Mouse (Mus musculus) ovary, postnatal 36 days (tissue): Measurements from ENCODE around the gene Dyrk3.
A peak's percentile ranks its signal among the peaks of the same experiment; 100 is the strongest.
"Not testable (repeated sequence)": the region's sequence is repeated elsewhere in the genome, so short reads cannot be mapped to it uniquely, and the experiment has no call there.

ENCODE experiments used
- DNase-seq: peaks from one replicate; pipeline ENCODE4 v3.0.0; 2022; ENCODE audit warnings: low spot score, mixed read lengths

Gene Dyrk3

GRCm38 (mm10) chr1:131155456-131155855 lies 17.3 kb upstream of the Dyrk3 start:
- DNase-seq, result peak; percentile 26

- peak; percentile 85 for DNase-seq
Observed at GRCm38 (mm10) chr1:131153018-131153629, 15.0 kb upstream of the Dyrk3 start, which contains the start of gene Eif2d. Gene Eif2d, plus strand, starts transcription at chr1:131153181.

- no peak for DNase-seq
Observed at GRCm38 (mm10) chr1:131149496-131149895, 11.4 kb upstream of the Dyrk3 start.

- no peak for DNase-seq
Observed at GRCm38 (mm10) chr1:131146181-131146614, 8.1 kb upstream of the Dyrk3 start.

- DNase-seq, result not testable (repeated sequence)
Observed at GRCm38 (mm10) chr1:131145222-131145621, 7.1 kb upstream of the Dyrk3 start.

- no peak for DNase-seq
Observed at GRCm38 (mm10) chr1:131142472-131142871, 4.3 kb upstream of the Dyrk3 start.

- no peak for DNase-seq
Observed at GRCm38 (mm10) chr1:131141449-131141848, 3.3 kb upstream of the Dyrk3 start.

GRCm38 (mm10) chr1:131139102-131140095 lies 1.3 kb upstream of the Dyrk3 start:
- DNase-seq, result no peak

GRCm38 (mm10) chr1:131137717-131138118 lies 422 bp downstream of the Dyrk3 start:
- no peak for DNase-seq

GRCm38 (mm10) chr1:131137111-131137510 lies 1.0 kb downstream of the Dyrk3 start:
- DNase-seq, result no peak

GRCm38 (mm10) chr1:131135960-131136629 lies 2.0 kb downstream of the Dyrk3 start:
- no peak for DNase-seq

- DNase-seq, result no peak
Observed at GRCm38 (mm10) chr1:131134942-131135522, 3.1 kb downstream of the Dyrk3 start.

- DNase-seq, result no peak
Observed at GRCm38 (mm10) chr1:131134231-131134630, 3.9 kb downstream of the Dyrk3 start.

GRCm38 (mm10) chr1:131125987-131126744 lies 12.0 kb downstream of the Dyrk3 start:
- no peak for DNase-seq

GRCm38 (mm10) chr1:131123522-131124265 lies 14.4 kb downstream of the Dyrk3 start:
- no peak for DNase-seq

GRCm38 (mm10) chr1:131121987-131122386 lies 16.2 kb downstream of the Dyrk3 start:
- no peak for DNase-seq

GRCm38 (mm10) chr1:131119026-131119425 lies 19.1 kb downstream of the Dyrk3 start:
- DNase-seq, result no peak

GRCm38 (mm10) chr1:131118530-131118929 lies 19.6 kb downstream of the Dyrk3 start:
- DNase-seq, result no peak

- no peak for DNase-seq
Observed at GRCm38 (mm10) chr1:131116430-131117011, 21.6 kb downstream of the Dyrk3 start.

- DNase-seq, result peak; percentile 43
Observed at GRCm38 (mm10) chr1:131115932-131116331, 22.2 kb downstream of the Dyrk3 start.
